Mouse (Mus musculus): ENCODE measurements at regions not wholly inside any gene's neighbourhood (a gene's known extent, or its start where the extent isn't known, plus 50 kb on each side); places are given as distances from the start of the nearest gene placed in this dataset.

- TF ChIP-seq CTCF (IDR thresholded peaks at IDR 0.05; ENCODE audit: control insufficient read depth, insufficient read depth, insufficient read length) (no peak), CEBPB (IDR thresholded peaks at IDR 0.05; ENCODE audit: low read depth) (no peak)
Measured at GRCm38 (mm10) chr12:70752266-70752910, 72.9 kb upstream of the Frmd6 start.

Data from C2C12 (cell line).